Mouse (Mus musculus) lung, postnatal 0 days (tissue): ENCODE measurements around the gene Cdk1. TPM values are rescaled to one million over a fixed set of nuclear protein-coding genes. Genes with fewer than 3 reads are reported as not detected.

Experiments used
- ATAC-seq: fragments of 200-750 bp; cut with Nextera tagmentation; 2 replicates; pipeline ENCODE4 v1.8.0; 2017; ENCODE audit warnings: moderate library complexity
- DNase-seq: peaks from one replicate; pipeline ENCODE4 v3.0.0-alpha.2; 2016; ENCODE audit warnings: low spot score
- H3K27ac ChIP-seq: fragments of 300-500 bp; sonication (generic); 2 replicates; pipeline ENCODE4 v1.5.1; 2014; ENCODE audit warnings: antibody characterized with exemption, mild to moderate bottlenecking, low read length, mixed read lengths
- H3K27me3 ChIP-seq: fragments of 300-500 bp; sonication (generic); replicated peaks from 2 replicates; pipeline ENCODE4 v1.6.1; 2014; ENCODE audit warnings: low read length, mixed read lengths; ENCODE audit not compliant: insufficient read depth
- H3K36me3 ChIP-seq: fragments of 300-500 bp; sonication (generic); 2 replicates; pipeline ENCODE4 v1.6.1; 2014; ENCODE audit warnings: low read length, mixed read lengths; ENCODE audit not compliant: insufficient read depth
- H3K4me1 ChIP-seq: fragments of 300-500 bp; sonication (generic); 2 replicates; pipeline ENCODE4 v1.6.1; 2014; ENCODE audit warnings: antibody characterized with exemption, low read depth, low read length, mixed read lengths; ENCODE audit not compliant: insufficient read depth
- H3K4me2 ChIP-seq: fragments of 300-500 bp; sonication (generic); replicated peaks from 2 replicates; pipeline ENCODE4 v1.6.1; 2014; ENCODE audit warnings: low read depth, mild to moderate bottlenecking, low read length, moderate library complexity, mixed read lengths
- H3K4me3 ChIP-seq: fragments of 300-500 bp; sonication (generic); 2 replicates; pipeline ENCODE4 v1.5.1; 2014; ENCODE audit warnings: low read depth, low read length
- H3K9ac ChIP-seq: fragments of 300-500 bp; sonication (generic); replicated peaks from 2 replicates; pipeline ENCODE4 v1.6.1; 2014; ENCODE audit warnings: low read depth, mild to moderate bottlenecking
- H3K9me3 ChIP-seq: fragments of 300-500 bp; sonication (generic); 2 replicates; pipeline ENCODE4 v1.6.1; 2016; ENCODE audit warnings: low read length, mixed read lengths
- CTCF ChIP-seq: IDR thresholded peaks from 2 replicates; pipeline ENCODE4 v1.5.1; 2016; ENCODE audit warnings: antibody characterized with exemption, mild to moderate bottlenecking
- EP300 ChIP-seq: IDR thresholded peaks from 2 replicates; pipeline ENCODE4 v1.6.1; 2016; ENCODE audit warnings: antibody characterized with exemption, mild to moderate bottlenecking, control low read depth
- WGBS: fragments of 180-500 bp; shearing (Covaris S2); extraction: QIAGEN DNeasy Blood & Tissue Kit; methylation state at CpG from one replicate; pipeline ENCODE4 v1.1.7; 2014; 5-methylcytosine and 5-hydroxymethylcytosine counted together
- polyA plus RNA-seq: library from polyadenylated mRNA; unstranded; fragments of >200 nt; fragmentation: Nextera tagmentation; extraction: Ambion mirVana; gene quantifications from 2 replicates; pipeline ENCODE4 v1.2.1, GENCODE M21; 2015

The Cdk1 gene
- polyA plus RNA-seq, result 46.4 and 46.5 TPM in 2 replicates

DNA sequence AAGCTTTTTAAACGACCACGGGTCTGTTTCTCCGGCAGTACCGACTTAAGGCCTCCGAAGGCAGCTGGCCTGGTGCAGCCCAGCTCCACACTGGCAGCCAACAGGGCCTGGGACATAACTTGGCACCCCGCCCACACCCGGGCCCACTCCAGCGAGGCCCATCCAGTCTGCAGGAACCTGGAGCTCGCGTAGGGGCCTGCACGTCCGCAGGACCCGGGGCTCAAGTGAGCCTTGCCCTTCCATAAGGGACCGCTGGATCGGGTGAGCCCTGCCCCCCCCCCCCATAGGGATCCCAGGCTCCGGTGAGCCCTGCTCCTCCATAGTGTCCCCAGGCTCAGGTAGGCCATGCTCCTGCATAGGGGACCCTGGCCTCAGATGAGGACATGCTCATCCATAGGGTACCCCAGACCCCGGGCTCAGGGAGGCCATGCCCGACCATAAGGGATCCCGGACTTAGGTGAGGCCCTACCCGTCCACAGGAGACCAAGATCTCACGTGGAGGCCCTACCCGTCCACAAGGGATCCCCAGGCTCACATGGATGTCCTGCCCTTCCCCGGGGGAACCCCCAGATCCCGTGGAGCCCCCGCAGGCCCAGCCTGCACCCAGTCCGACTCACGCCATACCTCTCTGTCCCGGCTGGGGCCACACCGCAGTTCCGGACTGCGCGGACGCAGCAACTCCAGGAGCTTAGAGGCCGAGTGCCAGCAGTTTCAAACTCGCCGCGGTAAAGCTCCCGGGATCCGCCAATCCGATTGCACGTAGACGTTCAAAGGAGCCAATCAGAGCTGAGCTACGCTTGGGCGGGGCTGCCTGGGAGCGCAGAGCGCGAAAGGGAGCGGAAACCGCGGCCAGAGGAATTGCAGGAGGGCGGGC, at the start of gene Cdk1:
TSS of gene Cdk1 (minus strand) at position 727 of the 874 bp plus-strand sequence.
- peak; percentile 99 for DNase-seq
- no peaks in the 10 kb centered on the region for H3K27me3 ChIP-seq
- H3K4me3 ChIP-seq, result peak within 1 kb of the TSS; percentile 61
- no peaks in the 10 kb centered on the region for H3K9me3 ChIP-seq
- TF ChIP-seq CTCF, result no peak
- 0 out of 2 replicates have a peak, but pooled peaks have one; percentile 37 for TF ChIP-seq EP300
- H3K27ac ChIP-seq, result peak within 1 kb of the TSS; percentile 79
- peak within 1 kb of the TSS; percentile 93 for H3K4me2 ChIP-seq
- H3K36me3 ChIP-seq, result peaks cover 3% of the 10 kb centered on the region; the same call in 1 of the 2 replicates
- under 1% methylated on average over 48 of the region's 51 CpGs for WGBS
- ATAC-seq, result peak; percentile 98
- peak within 1 kb of the TSS; percentile 46; the same call in 1 of the 2 replicates for H3K9ac ChIP-seq
- peaks cover 22% of the 10 kb centered on the region; the same call in 1 of the 2 replicates for H3K4me1 ChIP-seq

DNA sequence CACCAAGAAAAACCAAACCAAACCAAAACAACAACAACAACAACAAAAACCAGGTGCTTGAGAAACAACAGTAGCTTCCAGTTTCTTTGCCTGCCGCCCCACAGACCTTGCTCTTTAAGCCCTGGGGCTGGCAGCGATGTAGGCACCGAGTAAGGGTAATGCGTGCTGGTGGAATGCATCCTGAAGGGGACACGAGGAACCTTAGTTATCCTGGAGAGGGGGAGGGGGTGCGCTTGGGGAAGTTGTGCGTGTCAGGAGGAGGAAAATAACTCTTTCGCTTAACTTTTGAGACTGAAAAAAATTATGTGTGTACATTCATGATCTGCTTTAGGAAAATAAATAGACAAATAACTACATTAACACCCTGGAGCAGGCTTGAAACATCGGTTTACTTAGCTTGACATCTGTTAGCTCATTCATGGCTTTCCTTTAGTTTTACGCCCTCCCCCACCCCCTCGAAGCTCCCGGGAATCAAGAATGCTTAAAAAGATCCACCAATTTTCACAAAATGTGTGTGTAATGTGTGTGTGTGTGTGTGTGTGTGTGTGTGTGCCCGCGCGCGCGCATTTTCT, 47.2 kb upstream of the Cdk1 start:
- ATAC-seq (no peak), DNase-seq (peak; percentile 62)
- no peak for TF ChIP-seq EP300
- TF ChIP-seq CTCF, result no peak
- Histone ChIP-seq H3K27ac (no peak overlapping the region; the same call in 1 of the 2 replicates), H3K4me1 (peaks cover 8% of the 10 kb centered on the region; the same call in 1 of the 2 replicates), H3K27me3 (0 out of 2 replicates have a peak, but pooled peaks cover 3% of the 10 kb centered on the region), H3K9ac (peak overlapping the region; percentile 60), H3K9me3 (no peaks in the 10 kb centered on the region), H3K4me2 (peak overlapping the region; percentile 96), H3K36me3 (no peaks in the 10 kb centered on the region), H3K4me3 (peak overlapping the region; percentile 71)
- WGBS, result 5% methylated on average over 17 of the region's 17 CpGs

DNA sequence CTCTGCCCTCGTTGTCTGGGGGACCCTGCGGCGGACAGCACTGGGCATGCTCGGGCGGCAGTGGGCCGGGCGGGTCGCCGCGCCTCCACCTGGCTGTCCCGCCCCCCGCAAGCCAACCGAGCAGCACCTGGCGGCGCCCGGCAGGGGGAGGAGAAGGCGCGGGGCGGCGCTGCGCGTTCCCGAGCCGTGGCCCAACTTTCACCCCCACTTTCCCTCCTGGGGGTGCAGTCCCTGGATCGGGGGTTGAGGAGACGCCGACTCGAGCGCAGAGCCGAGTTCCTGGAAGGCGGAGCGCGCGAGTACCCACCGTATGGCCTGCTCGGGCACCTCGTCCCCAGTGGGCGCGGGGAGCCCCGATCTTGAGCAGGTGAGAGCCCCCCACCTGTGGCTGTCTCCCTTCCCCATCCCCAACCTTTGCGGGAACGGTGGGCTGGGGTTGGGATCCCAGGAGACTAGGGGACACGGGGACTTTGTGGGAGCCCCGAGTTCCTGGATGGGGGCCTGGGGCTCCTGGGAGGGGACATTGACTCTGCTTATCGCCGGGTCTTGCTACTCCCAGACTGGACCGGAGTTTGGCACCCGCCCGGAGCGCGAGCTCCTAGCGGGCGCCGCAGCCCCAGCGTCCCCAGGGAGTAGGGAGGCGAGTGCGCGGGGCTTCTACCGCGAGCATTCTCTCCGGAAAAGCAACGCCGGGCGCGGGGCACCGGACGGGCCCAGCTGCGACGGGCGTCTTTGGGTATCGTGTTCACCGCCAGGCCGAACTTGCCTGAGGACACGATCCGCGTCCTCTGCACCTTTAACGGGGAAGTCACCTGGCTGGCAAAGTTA, 46.2 kb upstream of the Cdk1 start, which contains the start of gene Ank3:
TSS of gene Ank3 (plus strand) at position 11 of the 828 bp plus-strand sequence.
- under 1% methylated on average over 55 of the region's 77 CpGs for WGBS
- H3K27me3 ChIP-seq, result 0 out of 2 replicates have a peak, but pooled peaks cover 3% of the 10 kb centered on the region
- DNase-seq (peak; percentile 82), ATAC-seq (peak; percentile 91)
- peak within 1 kb of the TSS; percentile 60 for H3K9ac ChIP-seq
- H3K4me3 ChIP-seq, result peak within 1 kb of the TSS; percentile 71
- no peaks in the 10 kb centered on the region for H3K36me3 ChIP-seq
- no peaks in the 10 kb centered on the region for H3K9me3 ChIP-seq
- H3K4me1 ChIP-seq, result peaks cover 8% of the 10 kb centered on the region; the same call in 1 of the 2 replicates
- H3K27ac ChIP-seq, result peak within 1 kb of the TSS; percentile 51
- TF ChIP-seq EP300 (no peak), CTCF (peak; percentile 51)
- H3K4me2 ChIP-seq, result peak within 1 kb of the TSS; percentile 96

DNA sequence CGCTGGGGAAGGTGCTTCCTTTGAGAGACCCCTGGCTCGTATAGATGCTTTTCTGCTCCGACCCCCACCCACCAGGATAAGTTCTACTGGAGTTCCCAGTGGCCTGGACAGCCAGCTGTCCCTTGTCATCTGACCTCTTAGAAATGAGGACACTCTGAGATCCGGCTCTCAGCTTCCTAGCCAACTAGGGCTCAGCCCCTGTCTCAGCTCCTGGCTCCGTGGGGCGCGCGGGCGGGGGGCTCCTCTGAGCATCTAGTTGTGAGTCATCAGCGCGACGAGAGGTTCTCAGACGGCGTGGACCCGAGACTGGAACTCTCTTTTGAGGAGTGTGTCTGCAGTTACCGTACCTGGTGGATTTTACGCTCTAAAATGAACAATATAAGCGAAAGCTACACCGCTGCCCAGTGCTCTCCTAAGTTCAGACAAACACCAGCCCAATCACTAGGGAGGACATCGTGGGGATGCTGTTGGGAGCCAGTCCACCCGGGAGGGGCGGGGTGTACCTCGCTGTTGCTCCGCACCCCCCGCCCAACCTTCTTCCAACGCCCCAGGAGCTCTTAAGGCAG, 45.5 kb upstream of the Cdk1 start:
- TF ChIP-seq CTCF (no peak), EP300 (no peak)
- peaks cover 8% of the 10 kb centered on the region; the same call in 1 of the 2 replicates for H3K4me1 ChIP-seq
- peak overlapping the region; percentile 71 for H3K4me3 ChIP-seq
- no peaks in the 10 kb centered on the region for H3K36me3 ChIP-seq
- no peak overlapping the region; the same call in 1 of the 2 replicates for H3K27ac ChIP-seq
- 0 out of 2 replicates have a peak overlapping the region, but pooled peaks have one; percentile 23 for H3K9ac ChIP-seq
- DNase-seq (peak; percentile 38), ATAC-seq (peak; percentile 27)
- H3K9me3 ChIP-seq, result no peaks in the 10 kb centered on the region
- WGBS, result under 1% methylated on average over 26 of the region's 26 CpGs
- 0 out of 2 replicates have a peak, but pooled peaks cover 3% of the 10 kb centered on the region for H3K27me3 ChIP-seq
- peak overlapping the region; percentile 96 for H3K4me2 ChIP-seq

DNA sequence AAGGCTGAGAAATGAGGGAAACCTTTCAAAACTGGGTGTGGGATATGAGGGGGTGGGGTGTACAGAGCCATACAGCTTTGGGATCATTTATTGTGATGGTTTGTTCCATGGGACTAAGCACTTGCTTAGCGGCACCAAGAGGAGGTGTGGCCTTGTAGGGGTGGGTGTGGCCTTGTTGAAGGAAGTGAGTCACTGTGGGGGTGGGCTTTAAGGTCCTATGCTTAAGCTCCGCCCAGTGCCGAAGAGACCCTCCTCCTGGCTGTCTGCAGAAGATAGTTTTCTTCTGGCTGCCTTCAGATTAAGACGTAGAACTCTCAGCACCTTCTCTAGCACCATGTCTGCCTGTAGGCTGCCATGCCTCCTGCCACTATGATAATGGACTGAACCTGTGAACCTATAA, 36.8 kb upstream of the Cdk1 start:
- Histone ChIP-seq H3K9me3 (no peaks in the 10 kb centered on the region), H3K27ac (no peak overlapping the region), H3K9ac (no peak overlapping the region), H3K4me3 (no peak overlapping the region), H3K27me3 (no peaks in the 10 kb centered on the region), H3K4me2 (no peak overlapping the region), H3K4me1 (no peaks in the 10 kb centered on the region), H3K36me3 (no peaks in the 10 kb centered on the region)
- TF ChIP-seq CTCF, result no peak
- TF ChIP-seq EP300, result no peak
- no peak for ATAC-seq
- DNase-seq, result no peak
- WGBS, result 92% methylated on average over 4 of the region's 4 CpGs
